Mouse (Mus musculus): ENCODE measurements around the gene Olfr1467. TPM values are rescaled to one million over a fixed set of nuclear protein-coding genes. Genes with fewer than 3 reads are reported as not detected.

Gene Olfr1467
- total RNA-seq (2021): not detected
- long read RNA-seq, experiment 1: 0 reads
- long read RNA-seq, experiment 2: 0 reads

GRCm38 (mm10) chr19:13361936-13362335, at the start of gene Olfr1467:
Olfr1467 (plus strand) TSS chr19:13362236.
- no peak for DNase-seq (ENCODE audit: low spot score in 2 of 2)

GRCm38 (mm10) chr19:13315441-13315840, 46.6 kb upstream of the Olfr1467 start, which contains the start of gene Olfr1465:
Olfr1465 (minus strand) TSS chr19:13315541.
- no peak for DNase-seq (ENCODE audit: low spot score in 2 of 2)

GRCm38 (mm10) chr19:13338562-13338961, 23.5 kb upstream of the Olfr1467 start, which contains the start of gene Olfr1466:
Olfr1466 (plus strand) TSS chr19:13338862.
- no peak for DNase-seq (ENCODE audit: low spot score in 2 of 2)

GRCm38 (mm10) chr19:13407549-13407948, 45.5 kb downstream of the Olfr1467 start, which contains the start of gene Olfr1469:
Olfr1469 (plus strand) TSS chr19:13407849.
- no peak for DNase-seq (ENCODE audit: low spot score in 2 of 2)

Other genes starting within 250 kb of the Olfr1467 start
- gene Olfr1459, start 212.7 kb upstream of the Olfr1467 start, total RNA-seq (2021): under 1 TPM in 1 of 2 experiments, not detected in 1; 0.06 TPM
- gene Olfr1461, start 199.2 kb upstream of the Olfr1467 start, total RNA-seq (2021): not detected
- not detected for gene Olfr1462, start 176.5 kb upstream of the Olfr1467 start, total RNA-seq (2021)
- not detected for gene Olfr1463, start 130.9 kb upstream of the Olfr1467 start, total RNA-seq (2021)
- gene Olfr1465, start 46.7 kb upstream of the Olfr1467 start, total RNA-seq (2021): not detected
- gene Olfr1466, start 23.4 kb upstream of the Olfr1467 start, total RNA-seq (2021): not detected
- gene Olfr1469, start 45.6 kb downstream of the Olfr1467 start, total RNA-seq (2021): not detected
- gene Olfr1471, start 81.2 kb downstream of the Olfr1467 start, total RNA-seq (2021): not detected
- not detected for gene Olfr1472, start 93.8 kb downstream of the Olfr1467 start, total RNA-seq (2021)
- not detected for gene Olfr1474, start 107.3 kb downstream of the Olfr1467 start, total RNA-seq (2021)
- gene Olfr1475, start 118.0 kb downstream of the Olfr1467 start, total RNA-seq (2021): not detected
- not detected for gene Olfr1477, start 138.3 kb downstream of the Olfr1467 start, total RNA-seq (2021)
- gene Olfr1480, start 165.7 kb downstream of the Olfr1467 start, total RNA-seq (2021): not detected
- gene Olfr1484, start 221.3 kb downstream of the Olfr1467 start, total RNA-seq (2021): not detected

Measured in adrenal gland, postnatal 4 days (tissue).